Mouse (Mus musculus) embryonic fibroblast, embryonic 13.5 days (primary cell): ENCODE measurements around the gene Hdc.

ENCODE experiments used
- CTCF ChIP-seq: IDR thresholded peaks from 2 replicates; pipeline ENCODE4 v1.5.1; 2011; ENCODE audit warnings: mild to moderate bottlenecking, control low read depth, low read length, moderate library complexity, borderline replicate concordance; ENCODE audit not compliant: insufficient read depth
- POLR2A ChIP-seq: IDR thresholded peaks from 2 replicates; pipeline ENCODE4 v1.6.1; 2011; ENCODE audit warnings: low read depth, mild to moderate bottlenecking, control low read depth, low read length, moderate library complexity

- TF ChIP-seq CTCF (no peak), POLR2A (no peak)
These were observed 20.1 kb downstream of the Hdc start for GRCm38 (mm10) chr2:126599005-126599404.
